Mouse (Mus musculus): ENCODE data around the gene Syt7. TPM values are rescaled to one million over a fixed set of nuclear protein-coding genes. Genes with fewer than 3 reads are reported as not detected.

The Syt7 gene
- total and polyA plus RNA-seq, 3 experiments, result not detected

- no peak for TF ChIP-seq POLR2A (IDR thresholded peaks at IDR 0.05; ENCODE audit: low read depth, low read length)
- TF ChIP-seq GABPA (IDR thresholded peaks at IDR 0.05; ENCODE audit: insufficient replicate concordance, low read depth, low read length), result no peak
- no peak for TF ChIP-seq NELFE (IDR thresholded peaks at IDR 0.05; ENCODE audit: low read depth, low read length)
- no peak for TF ChIP-seq IRF4 (IDR thresholded peaks at IDR 0.05; ENCODE audit: low read depth, low read length)
- TF ChIP-seq BHLHE40 (IDR thresholded peaks at IDR 0.05; ENCODE audit: low read depth, low read length), result no peak
- no peak for TF ChIP-seq EP300 (IDR thresholded peaks at IDR 0.05; ENCODE audit: low read length)
- TF ChIP-seq ZNF384 (IDR thresholded peaks at IDR 0.05; ENCODE audit: low read depth, low read length), result no peak
- TF ChIP-seq ZMIZ1 (IDR thresholded peaks at IDR 0.05; ENCODE audit: low read depth, low read length), result no peak
- TF ChIP-seq ELF1 (IDR thresholded peaks at IDR 0.05; ENCODE audit: low read depth, low read length), result no peak
- TF ChIP-seq ETS1 (conservative IDR thresholded peaks at IDR 0.05; ENCODE audit: low read depth, low read length), result no peak
- no peak for TF ChIP-seq MEF2A (IDR thresholded peaks at IDR 0.05; ENCODE audit: borderline replicate concordance, low read depth, low read length)
- no peak for TF ChIP-seq JUND (conservative IDR thresholded peaks at IDR 0.05; ENCODE audit: low read depth, low read length)
- no peak for TF ChIP-seq USF1 (IDR thresholded peaks at IDR 0.05; ENCODE audit: low read depth, low read length)
- TF ChIP-seq MAZ (IDR thresholded peaks at IDR 0.05; ENCODE audit: low read depth, low read length), result no peak
- TF ChIP-seq E2F4 (IDR thresholded peaks at IDR 0.05; ENCODE audit: insufficient replicate concordance, low read depth, low read length), result no peak
- TF ChIP-seq ZC3H11A (IDR thresholded peaks at IDR 0.05; ENCODE audit: low read depth, low read length), result no peak
- no peaks in the 10 kb centered on the region for H3K9me3 ChIP-seq (replicated peaks; ENCODE audit: low read length)
- in situ Hi-C loops (cut with MboI; ENCODE audit: low pct_ligation_motif_present, low pct_unique_long_range_greater_than_20kb, low sequenced_read_pairs), result no loop called here
- H3K4me3 ChIP-seq (replicated peaks in 1 of 3; ENCODE audit: low read depth in 2 of 3, low read length in 2 of 3, poor library complexity in 1 of 3), result no peak overlapping the region
- H3K27ac ChIP-seq (ENCODE audit: insufficient read depth, low read depth), result no peak overlapping the region
- peaks cover 19 to 21% of the 10 kb centered on the region in 2 experiments for H3K4me1 ChIP-seq (ENCODE audit: control insufficient read depth in 1 of 2, insufficient read depth in 2 of 2)
- H3K36me3 ChIP-seq (replicated peaks in 1 of 2; ENCODE audit: control insufficient read depth in 1 of 2, insufficient read depth in 1 of 2, low read length in 1 of 2), result no peaks in the 10 kb centered on the region
- H3K9ac ChIP-seq (ENCODE audit: insufficient read depth, low read depth), result no peak overlapping the region
- peaks cover 93% of the 10 kb centered on the region for H3K27me3 ChIP-seq (replicated peaks)
- dilution Hi-C loops (cut with MboI; ENCODE audit: extremely low pct_ligation_motif_present, extremely low pct_unique_long_range_greater_than_20kb, low sequenced_read_pairs), result no loop called here
- H3K4me2 ChIP-seq (ENCODE audit: insufficient read depth, low read depth, poor library complexity, severe bottlenecking), result no peak overlapping the region
- no peaks in the 10 kb centered on the region for H3K79me2 ChIP-seq (replicated peaks; ENCODE audit: control insufficient read depth, extremely low read depth, insufficient read depth, poor library complexity, severe bottlenecking)
- DNase-seq (ENCODE audit: extremely low read depth), result no peak
Measured at GRCm38 (mm10) chr19:10427431-10427830, 38.5 kb downstream of the Syt7 start.

- H3K9ac ChIP-seq (ENCODE audit: insufficient read depth, low read depth), result no peak overlapping the region
- H3K4me2 ChIP-seq (ENCODE audit: insufficient read depth, low read depth, poor library complexity, severe bottlenecking), result no peak overlapping the region
- peaks cover 93% of the 10 kb centered on the region for H3K27me3 ChIP-seq (replicated peaks)
- H3K27ac ChIP-seq (ENCODE audit: insufficient read depth, low read depth), result no peak overlapping the region
- no peaks in the 10 kb centered on the region for H3K79me2 ChIP-seq (replicated peaks; ENCODE audit: control insufficient read depth, extremely low read depth, insufficient read depth, poor library complexity, severe bottlenecking)
- dilution Hi-C loops (cut with MboI; ENCODE audit: extremely low pct_ligation_motif_present, extremely low pct_unique_long_range_greater_than_20kb, low sequenced_read_pairs) (no loop called here), in situ Hi-C loops (cut with MboI; ENCODE audit: low pct_ligation_motif_present, low pct_unique_long_range_greater_than_20kb, low sequenced_read_pairs) (no loop called here)
- H3K4me3 ChIP-seq (replicated peaks in 1 of 3; ENCODE audit: low read depth in 2 of 3, low read length in 2 of 3, poor library complexity in 1 of 3), result no peak overlapping the region
- no peak for TF ChIP-seq POLR2A (IDR thresholded peaks at IDR 0.05; ENCODE audit: low read depth, low read length)
- no peak for DNase-seq (ENCODE audit: extremely low read depth)
- peaks cover 27 to 40% of the 10 kb centered on the region in 2 experiments for H3K4me1 ChIP-seq (ENCODE audit: control insufficient read depth in 1 of 2, insufficient read depth in 2 of 2)
- H3K9me3 ChIP-seq (replicated peaks; ENCODE audit: low read length), result no peaks in the 10 kb centered on the region
- no peaks in the 10 kb centered on the region for H3K36me3 ChIP-seq (replicated peaks in 1 of 2; ENCODE audit: control insufficient read depth in 1 of 2, insufficient read depth in 1 of 2, low read length in 1 of 2)
Measured at GRCm38 (mm10) chr19:10429371-10429770, 40.5 kb downstream of the Syt7 start.

Data from CH12.LX (cell line).